Mouse (Mus musculus): ENCODE data around the gene Gse1. TPM values are rescaled to one million over a fixed set of nuclear protein-coding genes. Genes with fewer than 3 reads are reported as not detected.

Gse1 gene
- polyA plus RNA-seq, 1 experiment = 55.9 TPM

- Histone ChIP-seq H3K27ac (ENCODE audit: insufficient read depth, low read depth, low read length) (no peak overlapping the region), H3K36me3 (ENCODE audit: control insufficient read depth, insufficient read depth, low read length) (no peaks in the 10 kb centered on the region), H3K27me3 (ENCODE audit: control insufficient read depth, insufficient read depth, low read length) (no peaks in the 10 kb centered on the region), H3K4me1 (ENCODE audit: control insufficient read depth, insufficient read depth, insufficient read length, low read length) (peaks cover 9% of the 10 kb centered on the region), H3K4me3 (ENCODE audit: low read depth, low read length) (no peak overlapping the region)
- 24% methylated on average over 4 of the region's 4 CpGs for WGBS
- TF ChIP-seq POLR2A (IDR thresholded peaks at IDR 0.05; ENCODE audit: low read depth, low read length) (no peak), CTCF (IDR thresholded peaks at IDR 0.05; ENCODE audit: extremely low read depth, insufficient read length, insufficient replicate concordance, low read depth, low read length) (no peak)
These were observed 115.9 kb downstream of the Gse1 start for GRCm38 (mm10) chr8:120344166-120344565.

GRCm38 (mm10) chr8:120344583-120344982 is 116.3 kb downstream of the Gse1 start:
- peaks cover 5% of the 10 kb centered on the region for H3K4me1 ChIP-seq (ENCODE audit: control insufficient read depth, insufficient read depth, insufficient read length, low read length)
- no peaks in the 10 kb centered on the region for H3K36me3 ChIP-seq (ENCODE audit: control insufficient read depth, insufficient read depth, low read length)
- TF ChIP-seq CTCF (IDR thresholded peaks at IDR 0.05; ENCODE audit: extremely low read depth, insufficient read length, insufficient replicate concordance, low read depth, low read length) = no peak
- TF ChIP-seq POLR2A (IDR thresholded peaks at IDR 0.05; ENCODE audit: low read depth, low read length) = no peak
- no peak overlapping the region for H3K27ac ChIP-seq (ENCODE audit: insufficient read depth, low read depth, low read length)
- 74% methylated on average over 13 of the region's 13 CpGs for WGBS
- H3K27me3 ChIP-seq (ENCODE audit: control insufficient read depth, insufficient read depth, low read length) = no peaks in the 10 kb centered on the region
- H3K4me3 ChIP-seq (ENCODE audit: low read depth, low read length) = no peak overlapping the region

GRCm38 (mm10) chr8:120347734-120348341 is 119.6 kb downstream of the Gse1 start:
- no peak overlapping the region for H3K4me3 ChIP-seq (ENCODE audit: low read depth, low read length)
- no peaks in the 10 kb centered on the region for H3K4me1 ChIP-seq (ENCODE audit: control insufficient read depth, insufficient read depth, insufficient read length, low read length)
- H3K27me3 ChIP-seq (ENCODE audit: control insufficient read depth, insufficient read depth, low read length) = no peaks in the 10 kb centered on the region
- no peaks in the 10 kb centered on the region for H3K36me3 ChIP-seq (ENCODE audit: control insufficient read depth, insufficient read depth, low read length)
- TF ChIP-seq CTCF (IDR thresholded peaks at IDR 0.05; ENCODE audit: extremely low read depth, insufficient read length, insufficient replicate concordance, low read depth, low read length) (no peak), POLR2A (IDR thresholded peaks at IDR 0.05; ENCODE audit: low read depth, low read length) (no peak)
- WGBS = 89% methylated on average over 21 of the region's 21 CpGs
- no peak overlapping the region for H3K27ac ChIP-seq (ENCODE audit: insufficient read depth, low read depth, low read length)

GRCm38 (mm10) chr8:120348922-120349321 is 120.7 kb downstream of the Gse1 start:
- H3K27me3 ChIP-seq (ENCODE audit: control insufficient read depth, insufficient read depth, low read length) = no peaks in the 10 kb centered on the region
- no peaks in the 10 kb centered on the region for H3K36me3 ChIP-seq (ENCODE audit: control insufficient read depth, insufficient read depth, low read length)
- H3K27ac ChIP-seq (ENCODE audit: insufficient read depth, low read depth, low read length) = no peak overlapping the region
- TF ChIP-seq POLR2A (IDR thresholded peaks at IDR 0.05; ENCODE audit: low read depth, low read length) (no peak), CTCF (IDR thresholded peaks at IDR 0.05; ENCODE audit: extremely low read depth, insufficient read length, insufficient replicate concordance, low read depth, low read length) (no peak)
- 82% methylated on average over 11 of the region's 11 CpGs for WGBS
- no peaks in the 10 kb centered on the region for H3K4me1 ChIP-seq (ENCODE audit: control insufficient read depth, insufficient read depth, insufficient read length, low read length)
- H3K4me3 ChIP-seq (ENCODE audit: low read depth, low read length) = no peak overlapping the region

GRCm38 (mm10) chr8:120351332-120352071 is 123.2 kb downstream of the Gse1 start:
- Histone ChIP-seq H3K27ac (ENCODE audit: insufficient read depth, low read depth, low read length) (no peak overlapping the region), H3K36me3 (ENCODE audit: control insufficient read depth, insufficient read depth, low read length) (no peaks in the 10 kb centered on the region), H3K27me3 (ENCODE audit: control insufficient read depth, insufficient read depth, low read length) (no peaks in the 10 kb centered on the region), H3K4me1 (ENCODE audit: control insufficient read depth, insufficient read depth, insufficient read length, low read length) (no peaks in the 10 kb centered on the region), H3K4me3 (ENCODE audit: low read depth, low read length) (no peak overlapping the region)
- TF ChIP-seq CTCF (IDR thresholded peaks at IDR 0.05; ENCODE audit: extremely low read depth, insufficient read length, insufficient replicate concordance, low read depth, low read length) (no peak), POLR2A (IDR thresholded peaks at IDR 0.05; ENCODE audit: low read depth, low read length) (no peak)
- 45% methylated on average over 7 of the region's 7 CpGs for WGBS

GRCm38 (mm10) chr8:120352096-120352495 is 123.8 kb downstream of the Gse1 start:
- Histone ChIP-seq H3K27ac (ENCODE audit: insufficient read depth, low read depth, low read length) (no peak overlapping the region), H3K27me3 (ENCODE audit: control insufficient read depth, insufficient read depth, low read length) (no peaks in the 10 kb centered on the region), H3K4me1 (ENCODE audit: control insufficient read depth, insufficient read depth, insufficient read length, low read length) (no peaks in the 10 kb centered on the region), H3K36me3 (ENCODE audit: control insufficient read depth, insufficient read depth, low read length) (no peaks in the 10 kb centered on the region), H3K4me3 (ENCODE audit: low read depth, low read length) (no peak overlapping the region)
- 81% methylated on average over 10 of the region's 10 CpGs for WGBS
- TF ChIP-seq POLR2A (IDR thresholded peaks at IDR 0.05; ENCODE audit: low read depth, low read length) = no peak
- TF ChIP-seq CTCF (IDR thresholded peaks at IDR 0.05; ENCODE audit: extremely low read depth, insufficient read length, insufficient replicate concordance, low read depth, low read length) = no peak

- no peak for TF ChIP-seq CTCF (IDR thresholded peaks at IDR 0.05; ENCODE audit: extremely low read depth, insufficient read length, insufficient replicate concordance, low read depth, low read length)
- no peak for TF ChIP-seq POLR2A (IDR thresholded peaks at IDR 0.05; ENCODE audit: low read depth, low read length)
- no peaks in the 10 kb centered on the region for H3K36me3 ChIP-seq (ENCODE audit: control insufficient read depth, insufficient read depth, low read length)
- H3K27me3 ChIP-seq (ENCODE audit: control insufficient read depth, insufficient read depth, low read length) = no peaks in the 10 kb centered on the region
- no peaks in the 10 kb centered on the region for H3K4me1 ChIP-seq (ENCODE audit: control insufficient read depth, insufficient read depth, insufficient read length, low read length)
- H3K27ac ChIP-seq (ENCODE audit: insufficient read depth, low read depth, low read length) = no peak overlapping the region
- H3K4me3 ChIP-seq (ENCODE audit: low read depth, low read length) = no peak overlapping the region
- WGBS = 31% methylated on average over 9 of the region's 9 CpGs
These were observed 127.8 kb downstream of the Gse1 start for GRCm38 (mm10) chr8:120356067-120356466.
